Mouse (Mus musculus) adrenal gland, postnatal 0 days (tissue): ENCODE measurements around the gene Hist1h4h. TPM values are rescaled to one million over a fixed set of nuclear protein-coding genes. Genes with fewer than 3 reads are reported as not detected.

Source experiments
- microRNA-seq: library from miRNA; unstranded; fragments of <30 nt; microRNA quantifications from one replicate; pipeline ENCODE4, GENCODE M21; 2016; ENCODE audit warnings: borderline replicate concordance; ENCODE audit not compliant: insufficient number of aligned reads
- polyA plus RNA-seq: library from polyadenylated mRNA; unstranded; fragments of >200 nt; fragmentation: Nextera tagmentation; extraction: Ambion mirVana; gene quantifications from 2 replicates; pipeline ENCODE4 v1.2.1, GENCODE M21; 2015

Hist1h4h gene
- polyA plus RNA-seq, 1 experiment from 2014 or later: 11.7 TPM

Small RNA genes within 50 kb of the gene (microRNA-seq; reads per million reads assigned to microRNA genes)
- not detected for gene Gm44297
- gene Gm44359: not detected
- not detected for gene Gm44394
- gene n-TStga1: not detected

Other genes starting within 250 kb of the Hist1h4h start
- gene Zfp322a, start 161.8 kb upstream of the Hist1h4h start, polyA plus RNA-seq: 21.0 and 26.2 TPM in 2 replicates
- gene Abt1, start 107.2 kb upstream of the Hist1h4h start, polyA plus RNA-seq: 7.9 and 11.4 TPM in 2 replicates
- 0.06 and 0.30 TPM in 2 replicates for gene Btn1a1, start 65.1 kb upstream of the Hist1h4h start, polyA plus RNA-seq
- gene Btn2a2, start 42.2 kb upstream of the Hist1h4h start, polyA plus RNA-seq: 0.30 TPM in 1 of 2 replicates, not detected in the other
- 3.9 and 7.2 TPM in 2 replicates for gene Hist1h2af, start 2.9 kb downstream of the Hist1h4h start, polyA plus RNA-seq
- 1.4 and 1.9 TPM in 2 replicates for gene Hist1h3g, start 4.4 kb downstream of the Hist1h4h start, polyA plus RNA-seq
- 0.24 and 0.48 TPM in 2 replicates for gene Hist1h2bh, start 12.3 kb downstream of the Hist1h4h start, polyA plus RNA-seq
- 0.75 and 0.84 TPM in 2 replicates for gene Hist1h3f, start 13.0 kb downstream of the Hist1h4h start, polyA plus RNA-seq
- gene Hist1h4f, start 20.6 kb downstream of the Hist1h4h start, polyA plus RNA-seq: not detected in 2 replicates
- gene Hist1h1d, start 22.2 kb downstream of the Hist1h4h start, polyA plus RNA-seq: 0.26 and 0.41 TPM in 2 replicates
- 3.7 and 4.0 TPM in 2 replicates for gene Hist1h3e, start 31.3 kb downstream of the Hist1h4h start, polyA plus RNA-seq
- 38.1 and 43.6 TPM in 2 replicates for gene Hist1h2ae, start 40.2 kb downstream of the Hist1h4h start, polyA plus RNA-seq
- gene Hist1h2bg, start 40.3 kb downstream of the Hist1h4h start, polyA plus RNA-seq: 2.6 and 5.2 TPM in 2 replicates
- gene Hist1h2bf, start 43.1 kb downstream of the Hist1h4h start, polyA plus RNA-seq: 0.86 and 1.0 TPM in 2 replicates
- 0.74 and 1.1 TPM in 2 replicates for gene Hist1h2ad, start 43.3 kb downstream of the Hist1h4h start, polyA plus RNA-seq
- gene Hist1h3d, start 44.7 kb downstream of the Hist1h4h start, polyA plus RNA-seq: 1.9 and 2.4 TPM in 2 replicates
- gene Hist1h4d, start 50.5 kb downstream of the Hist1h4h start, polyA plus RNA-seq: 48.4 and 56.4 TPM in 2 replicates
- gene Hist1h2be, start 90.1 kb downstream of the Hist1h4h start, polyA plus RNA-seq: 1.3 and 1.7 TPM in 2 replicates
- gene Hist1h1e, start 91.5 kb downstream of the Hist1h4h start, polyA plus RNA-seq: 13.4 and 14.3 TPM in 2 replicates
- 0.62 and 1.6 TPM in 2 replicates for gene Hist1h2ac, start 152.9 kb downstream of the Hist1h4h start, polyA plus RNA-seq
- gene Hist1h2bc, start 153.1 kb downstream of the Hist1h4h start, polyA plus RNA-seq: 173 and 221 TPM in 2 replicates
- gene Hist1h1t, start 164.8 kb downstream of the Hist1h4h start, polyA plus RNA-seq: not detected in 2 replicates
- 3.9 and 5.8 TPM in 2 replicates for gene Hist1h4c, start 167.4 kb downstream of the Hist1h4h start, polyA plus RNA-seq
- 27.9 and 33.6 TPM in 2 replicates for gene Hfe, start 179.8 kb downstream of the Hist1h4h start, polyA plus RNA-seq
- 137 and 180 TPM in 2 replicates for gene Hist1h1c, start 207.8 kb downstream of the Hist1h4h start, polyA plus RNA-seq
- 1.2 and 1.4 TPM in 2 replicates for gene Hist1h3c, start 214.6 kb downstream of the Hist1h4h start, polyA plus RNA-seq
- 0.84 and 0.95 TPM in 2 replicates for gene Hist1h2bb, start 215.7 kb downstream of the Hist1h4h start, polyA plus RNA-seq
- gene Hist1h2ab, start 220.1 kb downstream of the Hist1h4h start, polyA plus RNA-seq: 18.1 and 21.8 TPM in 2 replicates
- gene Hist1h3b, start 221.2 kb downstream of the Hist1h4h start, polyA plus RNA-seq: 2.5 and 3.1 TPM in 2 replicates
- 0.50 and 1.1 TPM in 2 replicates for gene Hist1h4b, start 226.0 kb downstream of the Hist1h4h start, polyA plus RNA-seq
- gene Hist1h4a, start 230.2 kb downstream of the Hist1h4h start, polyA plus RNA-seq: 0.52 TPM in 1 of 2 replicates, not detected in the other
- gene Hist1h3a, start 231.3 kb downstream of the Hist1h4h start, polyA plus RNA-seq: 1.1 and 1.8 TPM in 2 replicates
- gene Hist1h1a, start 232.6 kb downstream of the Hist1h4h start, polyA plus RNA-seq: 1.2 and 1.8 TPM in 2 replicates
- 0.12 TPM in 1 of 2 replicates, not detected in the other for gene Trim38, start 238.9 kb downstream of the Hist1h4h start, polyA plus RNA-seq